Mouse (Mus musculus): ENCODE measurements around the gene 6430571L13Rik.

GRCm38 (mm10) chr9:107366644-107367043 is 26.2 kb downstream of the 6430571L13Rik start:
- no peak for TF ChIP-seq CTCF (IDR thresholded peaks at IDR 0.05; ENCODE audit: borderline replicate concordance, control insufficient read depth, extremely low read depth, insufficient read depth, low read length, poor library complexity)
- no peak for TF ChIP-seq POLR2A (IDR thresholded peaks at IDR 0.05; ENCODE audit: control insufficient read depth, extremely low read depth, insufficient read depth, low read length, poor library complexity)
